Mouse (Mus musculus) heart, postnatal 0 days (tissue): Measurements from ENCODE around the gene Sppl2a.

Source experiments
- CTCF ChIP-seq: IDR thresholded peaks from 2 replicates; pipeline ENCODE4 v1.5.1; 2016; ENCODE audit warnings: antibody characterized with exemption, control low read depth, low read depth
- EP300 ChIP-seq: IDR thresholded peaks from 2 replicates; pipeline ENCODE4 v1.6.1; 2016; ENCODE audit warnings: antibody characterized with exemption, low read depth

- no peak for TF ChIP-seq CTCF
- no peak for TF ChIP-seq EP300
Observed at GRCm38 (mm10) chr2:126865501-126866199, 67.4 kb downstream of the Sppl2a start.
